Mouse (Mus musculus) CH12.LX (cell line): ENCODE measurements around the gene Ankrd13c. TPM values are rescaled to one million over a fixed set of nuclear protein-coding genes. Genes with fewer than 3 reads are reported as not detected.

Experiments
- DNase-seq: peaks from one replicate; pipeline ENCODE4 v3.0.0-alpha.2; 2013; ENCODE audit errors: extremely low read depth
- H3K27ac ChIP-seq: 2 replicates; pipeline ENCODE4 v1.5.1; 2012; ENCODE audit warnings: low read depth, mild to moderate bottlenecking, control low read depth, moderate library complexity; ENCODE audit not compliant: insufficient read depth
- H3K27me3 ChIP-seq: replicated peaks from 2 replicates; pipeline ENCODE3; 2012; ENCODE audit warnings: inconsistent platforms
- H3K36me3 ChIP-seq, 2 experiments: replicated peaks in 1 of 2; 2 replicates each; pipeline versions ENCODE3 to v1.6.1; 2012; ENCODE audit warnings: inconsistent platforms in 1 of 2, low read length in 1 of 2, mild to moderate bottlenecking in 1 of 2, mixed read lengths in 1 of 2, moderate library complexity in 1 of 2; ENCODE audit not compliant: control insufficient read depth in 1 of 2, insufficient read depth in 1 of 2
- H3K4me1 ChIP-seq, 2 experiments: 2 replicates each; pipeline ENCODE4 v1.6.1; 2012; ENCODE audit warnings: inconsistent platforms in 1 of 2, moderate library complexity in 1 of 2; ENCODE audit not compliant: insufficient read depth in 2 of 2, control insufficient read depth in 1 of 2
- H3K4me2 ChIP-seq: 2 replicates; pipeline ENCODE4 v1.6.1; 2012; ENCODE audit warnings: low read depth, mild to moderate bottlenecking, control low read depth; ENCODE audit not compliant: poor library complexity, insufficient read depth, severe bottlenecking
- H3K4me3 ChIP-seq, 3 experiments: fragments of 150-350 bp in 1 of 3; sonication (generic) in 1 of 3; replicated peaks in 1 of 3; 2 replicates each; pipeline versions ENCODE3 to v1.5.1; 2011 to 2012; ENCODE audit warnings: low read depth in 2 of 3, low read length in 2 of 3, mild to moderate bottlenecking in 2 of 3, moderate library complexity in 2 of 3, control low read depth in 1 of 3, improper control_type of control experiment in 1 of 3, inconsistent platforms in 1 of 3, mixed read lengths in 1 of 3; ENCODE audit not compliant: poor library complexity in 1 of 3
- H3K79me2 ChIP-seq: replicated peaks from 2 replicates; pipeline ENCODE4 v1.6.1; 2012; ENCODE audit warnings: mild to moderate bottlenecking, moderate library complexity; ENCODE audit not compliant: control insufficient read depth, poor library complexity, insufficient read depth, severe bottlenecking; ENCODE audit errors: extremely low read depth
- H3K9ac ChIP-seq: 2 replicates; pipeline ENCODE4 v1.6.1; 2012; ENCODE audit warnings: low read depth, mild to moderate bottlenecking, control low read depth, moderate library complexity; ENCODE audit not compliant: insufficient read depth
- H3K9me3 ChIP-seq: replicated peaks from 2 replicates; pipeline ENCODE3; 2012; ENCODE audit warnings: low read length, inconsistent platforms, mixed read lengths
- BHLHE40 ChIP-seq: IDR thresholded peaks from 2 replicates; pipeline ENCODE4 v1.6.1; 2011; ENCODE audit warnings: mild to moderate bottlenecking, low read depth, low read length, improper control_type of control experiment
- CHD1 ChIP-seq: IDR thresholded peaks from 2 replicates; pipeline ENCODE4 v1.6.1; 2012; ENCODE audit warnings: low read depth, low read length, improper control_type of control experiment, inconsistent platforms
- CHD2 ChIP-seq: IDR thresholded peaks from 2 replicates; pipeline ENCODE4 v1.6.1; 2011; ENCODE audit warnings: low read length, improper control_type of control experiment
- CTCF ChIP-seq, 2 experiments: IDR thresholded peaks in 1 of 2; conservative IDR thresholded peaks in 1 of 2; 2 replicates each; pipeline ENCODE4 v1.5.1; 2011 to 2012; ENCODE audit warnings: low read depth in 2 of 2, low read length in 2 of 2, improper control_type of control experiment in 1 of 2, inconsistent platforms in 1 of 2, mild to moderate bottlenecking in 1 of 2, moderate library complexity in 1 of 2
- E2F4 ChIP-seq: IDR thresholded peaks from 2 replicates; pipeline ENCODE4 v1.6.1; 2011; ENCODE audit warnings: low read depth, low read length, improper control_type of control experiment; ENCODE audit not compliant: insufficient replicate concordance
- ELF1 ChIP-seq: IDR thresholded peaks from 2 replicates; pipeline ENCODE4 v1.6.1; 2014; ENCODE audit warnings: low read depth, mild to moderate bottlenecking, inconsistent platforms, low read length, improper control_type of control experiment
- EP300 ChIP-seq: IDR thresholded peaks from 2 replicates; pipeline ENCODE4 v1.6.1; 2011; ENCODE audit warnings: low read length, improper control_type of control experiment
- ETS1 ChIP-seq: conservative IDR thresholded peaks from 2 replicates; pipeline ENCODE4 v1.6.1; 2012; ENCODE audit warnings: low read depth, mild to moderate bottlenecking, inconsistent platforms, low read length, improper control_type of control experiment, moderate library complexity
- GABPA ChIP-seq: IDR thresholded peaks from 2 replicates; pipeline ENCODE4 v1.6.1; 2012; ENCODE audit warnings: low read depth, low read length, improper control_type of control experiment, inconsistent platforms; ENCODE audit not compliant: insufficient replicate concordance
- HCFC1 ChIP-seq: IDR thresholded peaks from 2 replicates; pipeline ENCODE4 v1.6.1; 2012; ENCODE audit warnings: low read depth, mild to moderate bottlenecking, inconsistent platforms, low read length, improper control_type of control experiment
- IRF4 ChIP-seq: IDR thresholded peaks from 2 replicates; pipeline ENCODE4 v1.6.1; 2014; ENCODE audit warnings: low read depth, mild to moderate bottlenecking, inconsistent platforms, low read length, improper control_type of control experiment
- JUN ChIP-seq: IDR thresholded peaks from 2 replicates; pipeline ENCODE4 v1.6.1; 2011; ENCODE audit warnings: low read depth, mild to moderate bottlenecking, low read length, improper control_type of control experiment, moderate library complexity; ENCODE audit not compliant: insufficient read depth
- JUND ChIP-seq: conservative IDR thresholded peaks from 2 replicates; pipeline ENCODE4 v1.6.1; 2011; ENCODE audit warnings: low read depth, low read length, improper control_type of control experiment
- KAT2A ChIP-seq: IDR thresholded peaks from 2 replicates; pipeline ENCODE4 v1.6.1; 2012; ENCODE audit warnings: low read length, improper control_type of control experiment, inconsistent platforms; ENCODE audit not compliant: insufficient replicate concordance
- MAFK ChIP-seq: IDR thresholded peaks from 2 replicates; pipeline ENCODE4 v1.6.1; 2011; ENCODE audit warnings: low read length, improper control_type of control experiment; ENCODE audit not compliant: insufficient replicate concordance
- MAX ChIP-seq: IDR thresholded peaks from 2 replicates; pipeline ENCODE4 v1.6.1; 2011; ENCODE audit warnings: low read length, improper control_type of control experiment
- MAZ ChIP-seq: IDR thresholded peaks from 2 replicates; pipeline ENCODE4 v1.6.1; 2012; ENCODE audit warnings: low read depth, mild to moderate bottlenecking, inconsistent platforms, low read length, improper control_type of control experiment, moderate library complexity
- MEF2A ChIP-seq: IDR thresholded peaks from 2 replicates; pipeline ENCODE4 v1.6.1; 2014; ENCODE audit warnings: low read depth, mild to moderate bottlenecking, inconsistent platforms, low read length, improper control_type of control experiment, borderline replicate concordance
- MXI1 ChIP-seq: IDR thresholded peaks from 2 replicates; pipeline ENCODE4 v1.6.1; 2011; ENCODE audit warnings: mild to moderate bottlenecking, low read depth, low read length, improper control_type of control experiment
- MYC ChIP-seq: IDR thresholded peaks from 2 replicates; pipeline ENCODE4 v1.6.1; 2011; ENCODE audit warnings: low read depth, mild to moderate bottlenecking, improper control_type of control experiment, low read length
- NELFE ChIP-seq: IDR thresholded peaks from 2 replicates; pipeline ENCODE4 v1.6.1; 2011; ENCODE audit warnings: low read depth, low read length, improper control_type of control experiment
- NRF1 ChIP-seq: IDR thresholded peaks from 2 replicates; pipeline ENCODE4 v1.6.1; 2014; ENCODE audit warnings: low read depth, mild to moderate bottlenecking, inconsistent platforms, low read length, improper control_type of control experiment, moderate library complexity
- PAX5 ChIP-seq: IDR thresholded peaks from 2 replicates; pipeline ENCODE4 v1.6.1; 2012; ENCODE audit warnings: low read length, inconsistent platforms, mixed read lengths
- POLR2A ChIP-seq: IDR thresholded peaks from 2 replicates; pipeline ENCODE4 v1.6.1; 2011; ENCODE audit warnings: low read depth, mild to moderate bottlenecking, improper control_type of control experiment, low read length
- POLR2AphosphoS2 ChIP-seq: IDR thresholded peaks from 2 replicates; pipeline ENCODE4 v1.6.1; 2011; ENCODE audit warnings: low read depth, low read length, improper control_type of control experiment
- RAD21 ChIP-seq: IDR thresholded peaks from 2 replicates; pipeline ENCODE4 v1.6.1; 2011; ENCODE audit warnings: low read depth, mild to moderate bottlenecking, low read length, improper control_type of control experiment, moderate library complexity
- RCOR1 ChIP-seq: conservative IDR thresholded peaks from 2 replicates; pipeline ENCODE4 v1.6.1; 2012; ENCODE audit warnings: low read depth, mild to moderate bottlenecking, inconsistent platforms, low read length, improper control_type of control experiment
- SIN3A ChIP-seq: IDR thresholded peaks from 2 replicates; pipeline ENCODE4 v1.6.1; 2012; ENCODE audit warnings: low read length, improper control_type of control experiment, inconsistent platforms
- SMC3 ChIP-seq: IDR thresholded peaks from 2 replicates; pipeline ENCODE4 v1.6.1; 2011; ENCODE audit warnings: low read depth, low read length, improper control_type of control experiment
- TBP ChIP-seq: conservative IDR thresholded peaks from 2 replicates; pipeline ENCODE4 v1.6.1; 2011; ENCODE audit warnings: low read depth, low read length, improper control_type of control experiment
- TCF12 ChIP-seq: IDR thresholded peaks from 2 replicates; pipeline ENCODE4 v1.6.1; 2014; ENCODE audit warnings: low read depth, mild to moderate bottlenecking, inconsistent platforms, low read length, improper control_type of control experiment
- UBTF ChIP-seq: IDR thresholded peaks from 2 replicates; pipeline ENCODE4 v1.6.1; 2012; ENCODE audit warnings: low read depth, mild to moderate bottlenecking, inconsistent platforms, low read length, improper control_type of control experiment, moderate library complexity
- USF1 ChIP-seq: IDR thresholded peaks from 2 replicates; pipeline ENCODE4 v1.6.1; 2014; ENCODE audit warnings: low read depth, mild to moderate bottlenecking, inconsistent platforms, low read length, improper control_type of control experiment
- USF2 ChIP-seq: conservative IDR thresholded peaks from 2 replicates; pipeline ENCODE4 v1.6.1; 2011; ENCODE audit warnings: low read depth, low read length, improper control_type of control experiment
- ZC3H11A ChIP-seq: IDR thresholded peaks from 2 replicates; pipeline ENCODE4 v1.6.1; 2012; ENCODE audit warnings: low read depth, mild to moderate bottlenecking, inconsistent platforms, low read length, improper control_type of control experiment
- ZKSCAN1 ChIP-seq: IDR thresholded peaks from 2 replicates; pipeline ENCODE4 v1.6.1; 2012; ENCODE audit warnings: low read depth, inconsistent platforms, low read length, improper control_type of control experiment, borderline replicate concordance
- ZMIZ1 ChIP-seq: IDR thresholded peaks from 2 replicates; pipeline ENCODE4 v1.6.1; 2012; ENCODE audit warnings: low read depth, mild to moderate bottlenecking, inconsistent platforms, low read length, improper control_type of control experiment
- ZNF384 ChIP-seq: IDR thresholded peaks from 2 replicates; pipeline ENCODE4 v1.6.1; 2012; ENCODE audit warnings: low read depth, low read length, improper control_type of control experiment, inconsistent platforms
- dilution Hi-C: fragments of 300-500 bp; cut with MboI; formaldehyde crosslinking; loops from 2 replicates; pipeline ENCODE4 v1.14.3; 2020; ENCODE audit warnings: low sequenced_read_pairs; ENCODE audit not compliant: extremely low pct_unique_long_range_greater_than_20kb, extremely low pct_ligation_motif_present
- in situ Hi-C: fragments of 300-500 bp; cut with MboI; formaldehyde crosslinking; loops from 3 replicates; pipeline ENCODE4 v1.14.3; 2019; ENCODE audit warnings: low sequenced_read_pairs, low pct_ligation_motif_present, low pct_unique_long_range_greater_than_20kb, mixed read lengths
- polyA plus RNA-seq: library from polyadenylated mRNA; unstranded; fragments of >175 nt; gene quantifications from 2 replicates; pipeline ENCODE4 v1.2.1, GENCODE M21; 2012; ENCODE audit warnings: low read depth; ENCODE audit not compliant: insufficient read length
- total RNA-seq, 2 experiments: library from RNA; depleted of rRNA; stranded (reverse); fragments of 300-350 nt in 1 of 2; fragments of >200 nt in 1 of 2; gene quantifications; 2 replicates each; pipeline ENCODE4 v1.2.3; 2012 to 2014

Gene Ankrd13c
- 18.9 and 28.7 TPM in 2 replicates for total RNA-seq (2012; rRNA removed)
- 54.1 and 54.4 TPM in 2 replicates for total RNA-seq (2014; rRNA removed)
- polyA plus RNA-seq, result 65.3 and 73.3 TPM in 2 replicates

DNA sequence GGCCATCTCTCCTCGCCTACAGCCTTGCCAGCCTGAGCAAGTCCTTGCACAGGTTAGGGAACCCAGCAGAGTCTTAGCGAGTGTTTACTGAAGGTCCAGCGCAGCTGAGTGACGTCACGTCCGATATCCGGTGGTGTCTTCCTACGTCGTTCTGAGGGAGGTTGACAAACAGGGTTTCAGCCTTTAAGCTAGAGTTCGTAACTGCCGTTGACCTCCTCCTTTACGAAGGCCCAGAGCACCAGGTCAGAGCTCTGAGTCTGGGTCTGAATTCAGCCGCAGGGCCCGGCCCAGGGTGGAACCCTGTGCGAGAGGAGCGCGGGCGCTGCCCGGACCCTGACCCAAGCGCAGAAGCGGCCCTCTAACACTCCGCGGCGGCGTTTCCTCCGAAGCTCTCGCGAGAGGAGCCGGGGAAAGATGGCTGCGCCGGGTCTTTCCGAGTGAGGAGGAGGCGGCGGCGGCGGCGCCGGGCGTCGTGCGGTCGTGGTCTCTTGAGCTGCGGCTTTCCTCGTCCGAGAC lies at the start of gene Ankrd13c:
Ankrd13c (plus strand) TSS at position 397 of the 516 bp plus-strand sequence.
- dilution Hi-C loops (no loop called here), in situ Hi-C loops (loop anchor here (25.0 kb wide), 1 partner anchor 315 kb away; no protein-coding TSS in a partner anchor)
- Histone ChIP-seq H3K4me1 (peaks cover 2 to 34% of the 10 kb centered on the region in 2 experiments; a peak in 3 of 4 replicates), H3K27me3 (peaks cover 3% of the 10 kb centered on the region), H3K4me3 (peak within 1 kb of the TSS; percentile 77 to 97 (median 82)), H3K36me3 (peaks cover 0 to 15% of the 10 kb centered on the region in 2 experiments), H3K9me3 (no peaks in the 10 kb centered on the region), H3K27ac (peak within 1 kb of the TSS; percentile 80), H3K9ac (peak within 1 kb of the TSS; percentile 85), H3K4me2 (peak within 1 kb of the TSS; percentile 83), H3K79me2 (peaks cover 45% of the 10 kb centered on the region)
- DNase-seq, result peak; percentile 98
- peak; percentile 78 for TF ChIP-seq MYC
- peak; percentile 87 for TF ChIP-seq JUND
- peak; percentile 99 for TF ChIP-seq TCF12
- TF ChIP-seq UBTF, result peak; percentile 33; the same call in 1 of the 2 replicates
- TF ChIP-seq POLR2A, result peak; percentile 96
- TF ChIP-seq NRF1, result peak; percentile 68
- peak; percentile 93 for TF ChIP-seq ZMIZ1
- TF ChIP-seq KAT2A, result peak; percentile 95; the same call in 1 of the 2 replicates
- TF ChIP-seq MXI1, result peak; percentile 87
- peak; percentile 89 for TF ChIP-seq IRF4
- TF ChIP-seq ZKSCAN1, result peak; percentile 45; the same call in 1 of the 2 replicates
- TF ChIP-seq NELFE, result peak; percentile 87
- peak; percentile 42; the same call in 1 of the 2 replicates for TF ChIP-seq MAX
- peak; percentile 49; the same call in 1 of the 2 replicates for TF ChIP-seq MAFK
- TF ChIP-seq RCOR1, result peak; percentile 95
- TF ChIP-seq SIN3A, result peak; percentile 87
- peak; percentile 93 for TF ChIP-seq MAZ
- TF ChIP-seq MEF2A, result peak; percentile 93
- peak; percentile 56 for TF ChIP-seq ETS1
- peak; percentile 84 for TF ChIP-seq ELF1
- TF ChIP-seq ZNF384, result peak; percentile 65
- no peak for TF ChIP-seq USF2
- TF ChIP-seq BHLHE40, result peak; percentile 55
- peak; percentile 87 for TF ChIP-seq TBP
- TF ChIP-seq JUN, result peak; percentile 69; the same call in 1 of the 2 replicates
- peak; percentile 27; the same call in 1 of the 2 replicates for TF ChIP-seq CHD1
- TF ChIP-seq RAD21, result no peak
- peak; percentile 80; the same call in 1 of the 2 replicates for TF ChIP-seq E2F4
- peak; percentile 22; the same call in 1 of the 2 replicates for TF ChIP-seq SMC3
- TF ChIP-seq POLR2AphosphoS2, result no peak; the same call in 1 of the 2 replicates
- no peak; the same call in 1 of the 2 replicates for TF ChIP-seq USF1
- TF ChIP-seq CTCF (conservative IDR thresholded peaks at IDR 0.05 in 1 of 2, IDR thresholded peaks at IDR 0.05 in 1 of 2; ENCODE audit: low read depth in 2 of 2, low read length in 2 of 2), result no peak
- peak; percentile 99 for TF ChIP-seq CHD2
- TF ChIP-seq EP300, result no peak
- peak; percentile 95 for TF ChIP-seq HCFC1
- no peak for TF ChIP-seq PAX5
- TF ChIP-seq GABPA, result peak; percentile 82
- TF ChIP-seq ZC3H11A, result peak; percentile 12; the same call in 1 of the 2 replicates
